ENCODE assay signal across 16 mouse cellular contexts in the genomic region with DNA sequence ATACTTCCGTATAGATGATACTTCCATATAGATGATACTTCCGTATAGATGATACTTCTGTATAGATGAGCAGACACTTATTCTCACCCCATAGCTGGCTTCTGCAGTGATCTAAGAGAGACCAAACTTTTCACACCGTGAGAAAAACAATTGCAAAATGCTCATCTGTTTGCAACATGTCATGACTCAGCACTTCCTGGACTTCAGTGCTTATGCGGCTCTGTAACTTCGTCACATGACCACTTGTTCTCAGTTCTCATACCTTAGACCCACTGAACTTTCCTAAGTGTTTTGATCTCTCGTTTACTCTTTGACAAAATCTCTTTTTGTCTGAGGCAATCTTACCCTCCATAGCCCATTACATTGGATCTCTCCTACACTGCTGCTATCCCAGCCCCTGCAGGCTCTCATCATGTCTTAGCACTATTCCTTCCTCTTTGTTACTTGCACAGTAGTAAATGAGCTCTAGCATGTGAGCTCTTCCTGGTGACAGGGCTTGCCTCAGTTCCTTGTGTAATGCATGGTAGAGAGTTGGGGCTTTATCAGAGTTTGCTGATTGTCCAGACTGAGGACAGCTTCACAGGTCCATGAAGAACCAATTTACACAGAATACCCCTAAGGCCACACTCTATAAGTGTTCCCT.
A peak's percentile ranks its signal among the peaks of the same experiment; 100 is the strongest.
DNase-seq lines count a peak whose midpoint lies in the region; ATAC-seq and TF ChIP-seq lines count a peak whose summit lies in the region.
"Had no signal": no experiment of that assay in that cellular context is flagged by ENCODE, and none has a peak within 500 bp of the region (broad histone marks: within the 10 kb centered on the region; RNA-seq: fewer than 3 reads in every experiment).

No protein-coding gene starts in this region.

- H3K36me3 ChIP-seq in lung, postnatal 0 days (ENCODE audit: insufficient read depth, low read length) = no peaks in the 10 kb centered on the region
- H3K36me3 ChIP-seq in ES-E14 (ENCODE audit: control insufficient read depth, insufficient read depth, low read length, poor library complexity, severe bottlenecking) = no peaks in the 10 kb centered on the region
- no peaks in the 10 kb centered on the region for H3K36me3 ChIP-seq in intestine, postnatal 0 days (ENCODE audit: control insufficient read depth, insufficient read depth)
- H3K36me3 ChIP-seq: embryonic facial prominence, embryonic 13.5 days; forebrain, embryonic 12.5 days; midbrain, embryonic 13.5 days had no signal

- WGBS in lung, postnatal 0 days = 51% methylated on average over 6 of the region's 6 CpGs
- 78% methylated on average over 6 of the region's 6 CpGs for WGBS in intestine, postnatal 0 days

- H3K27ac ChIP-seq in lung, postnatal 0 days (ENCODE audit: low read length) = no peak overlapping the region
- no peak overlapping the region for H3K27ac ChIP-seq in ES-E14 (ENCODE audit: insufficient read depth, low read depth, low read length, poor library complexity, severe bottlenecking)
- no peak overlapping the region for H3K27ac ChIP-seq in intestine, postnatal 0 days (ENCODE audit: low read depth, low read length)
- H3K27ac ChIP-seq: embryonic facial prominence, embryonic 13.5 days; forebrain, embryonic 12.5 days; heart, adult 2 months; kidney, postnatal 0 days; midbrain, embryonic 13.5 days had no signal

- 0 out of 2 replicates have a peak, but pooled peaks have one; percentile 18 for TF ChIP-seq EP300 in lung, postnatal 0 days (IDR thresholded peaks at IDR 0.05)

- no peak overlapping the region for H3K9ac ChIP-seq in lung, postnatal 0 days (replicated peaks; ENCODE audit: low read depth)
- H3K9ac ChIP-seq in ES-E14 (ENCODE audit: insufficient read depth, low read depth, low read length, poor library complexity, severe bottlenecking) = no peak overlapping the region
- H3K9ac ChIP-seq in intestine, postnatal 0 days (ENCODE audit: low read depth, low read length) = no peak overlapping the region
- H3K9ac ChIP-seq: embryonic facial prominence, embryonic 13.5 days; forebrain, embryonic 12.5 days; midbrain, embryonic 13.5 days had no signal

- H3K4me2 ChIP-seq in lung, postnatal 0 days (replicated peaks; ENCODE audit: low read depth, low read length) = no peak overlapping the region
- H3K4me2 ChIP-seq in intestine, postnatal 0 days (replicated peaks; ENCODE audit: low read depth) = no peak overlapping the region
- H3K4me2 ChIP-seq: embryonic facial prominence, embryonic 13.5 days; forebrain, embryonic 12.5 days; midbrain, embryonic 13.5 days had no signal

- TF ChIP-seq CTCF in lung, postnatal 0 days (IDR thresholded peaks at IDR 0.05) = no peak
- TF ChIP-seq CTCF in intestine, postnatal 0 days (IDR thresholded peaks at IDR 0.05; ENCODE audit: low read depth) = no peak

- peaks cover 4% of the 10 kb centered on the region; the same call in 1 of the 2 replicates for H3K4me1 ChIP-seq in lung, postnatal 0 days (ENCODE audit: insufficient read depth, low read depth, low read length)
- no peaks in the 10 kb centered on the region; a peak in 1 of 4 replicates for H3K4me1 ChIP-seq in ES-E14 (ENCODE audit: control insufficient read depth in 2 of 2, insufficient read depth in 2 of 2, low read length in 2 of 2, poor library complexity in 1 of 2)
- H3K4me1 ChIP-seq in intestine, postnatal 0 days (replicated peaks; ENCODE audit: control insufficient read depth, insufficient read depth, low read length) = no peaks in the 10 kb centered on the region
- H3K4me1 ChIP-seq: forebrain, embryonic 12.5 days; midbrain, embryonic 13.5 days had no signal

- peak; percentile 69 for ATAC-seq in lung, postnatal 0 days
- ATAC-seq in inflammation-experienced regulatory T-cells, adult 6 months = peak; percentile 42
- no peak for ATAC-seq in intestine, postnatal 0 days
- ATAC-seq: hindbrain, embryonic 16.5 days; midbrain, embryonic 13.5 days had no signal

- no peak overlapping the region for H3K4me3 ChIP-seq in lung, postnatal 0 days (ENCODE audit: low read depth, low read length)
- no peak overlapping the region for H3K4me3 ChIP-seq in ES-E14 (ENCODE audit: insufficient read depth in 1 of 2, low read depth in 1 of 2, low read length in 2 of 2, poor library complexity in 1 of 2, severe bottlenecking in 1 of 2)
- no peak overlapping the region for H3K4me3 ChIP-seq in intestine, postnatal 0 days (ENCODE audit: low read depth, low read length)
- H3K4me3 ChIP-seq: embryonic facial prominence, embryonic 13.5 days; forebrain, embryonic 12.5 days; heart, adult 2 months; midbrain, embryonic 13.5 days had no signal

- peak; percentile 74 for DNase-seq in lung, postnatal 0 days (ENCODE audit: low spot score)
- DNase-seq in lung, postnatal 14 days = no peak
- DNase-seq in ES-E14 (ENCODE audit: low read depth, low spot score) = no peak
- peak; percentile 18 for DNase-seq in skeletal muscle tissue, adult 2 months (ENCODE audit: low read depth, low spot score)
- DNase-seq in thymus, postnatal 4 days = no peak
- DNase-seq: adrenal gland, postnatal 10 days; cerebellum, postnatal 36 days; heart, adult 2 months; heart, postnatal 10 days had no signal

- no peaks in the 10 kb centered on the region for H3K9me3 ChIP-seq in lung, postnatal 0 days (ENCODE audit: low read length)
- H3K9me3 ChIP-seq in ES-E14 (ENCODE audit: control insufficient read depth, insufficient read depth, low read depth, low read length) = no peaks in the 10 kb centered on the region
- H3K9me3 ChIP-seq in intestine, postnatal 0 days (ENCODE audit: control insufficient read depth) = no peaks in the 10 kb centered on the region
- H3K9me3 ChIP-seq: embryonic facial prominence, embryonic 13.5 days; forebrain, embryonic 12.5 days; midbrain, embryonic 13.5 days had no signal

- in situ Hi-C loops in ES-E14 (cut with MboI; ENCODE audit: low sequenced_read_pairs in 2 of 2, unreplicated experiment in 2 of 2) = loop anchor here (25.0 kb wide), 1 partner anchor 748 kb away; no protein-coding TSS in a partner anchor

- H3K27me3 ChIP-seq in lung, postnatal 0 days (replicated peaks; ENCODE audit: insufficient read depth, low read length) = no peaks in the 10 kb centered on the region
- H3K27me3 ChIP-seq in intestine, postnatal 0 days (replicated peaks; ENCODE audit: control insufficient read depth, insufficient read depth, low read length) = no peaks in the 10 kb centered on the region
- H3K27me3 ChIP-seq: embryonic facial prominence, embryonic 13.5 days; forebrain, embryonic 12.5 days; midbrain, embryonic 13.5 days had no signal

TF ChIP-seq in ES-E14, 5 proteins besides CTCF, POLR2A, EP300 and RAD21:
- no peak for TF ChIP-seq ZC3H11A (IDR thresholded peaks at IDR 0.05; ENCODE audit: borderline replicate concordance, low read depth, low read length)
- TF ChIP-seq MAFK (IDR thresholded peaks at IDR 0.05; ENCODE audit: insufficient read depth, low read depth, low read length) = peak; percentile 66; the same call in 1 of the 2 replicates

Comparison
In these comparisons a context has a peak if more than half of its experiments do, and no peak if none do; other contexts are left out.
1. DNase-seq: peak in lung, postnatal 0 days (single experiment) and skeletal muscle tissue, adult 2 months (single experiment); none in lung, postnatal 14 days (single experiment), ES-E14 (single experiment) and thymus, postnatal 4 days (single experiment).